Mouse (Mus musculus): ENCODE measurements around the gene Fam198b.

Gene Fam198b

DNA sequence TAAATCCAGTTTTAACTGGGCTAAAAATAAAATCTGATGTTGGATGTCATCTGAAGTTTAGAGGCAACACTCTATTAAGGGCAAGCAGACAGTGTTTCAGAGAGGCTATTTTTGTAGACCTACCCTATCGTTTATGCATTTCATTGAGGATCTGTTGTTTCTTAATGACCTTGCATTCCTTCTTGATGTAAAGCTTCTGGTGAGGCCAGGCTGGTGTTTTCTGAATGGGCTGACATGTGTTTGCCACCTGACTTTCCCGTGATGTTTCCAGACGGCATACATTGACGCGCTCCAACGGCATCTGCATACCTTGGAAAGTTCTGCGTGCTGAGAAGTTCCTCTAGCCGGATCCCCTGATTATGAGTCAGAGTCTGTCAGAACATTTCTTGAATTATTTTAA lies 104.9 kb downstream of the Fam198b start:
- DNase-seq, result no peak

DNA sequence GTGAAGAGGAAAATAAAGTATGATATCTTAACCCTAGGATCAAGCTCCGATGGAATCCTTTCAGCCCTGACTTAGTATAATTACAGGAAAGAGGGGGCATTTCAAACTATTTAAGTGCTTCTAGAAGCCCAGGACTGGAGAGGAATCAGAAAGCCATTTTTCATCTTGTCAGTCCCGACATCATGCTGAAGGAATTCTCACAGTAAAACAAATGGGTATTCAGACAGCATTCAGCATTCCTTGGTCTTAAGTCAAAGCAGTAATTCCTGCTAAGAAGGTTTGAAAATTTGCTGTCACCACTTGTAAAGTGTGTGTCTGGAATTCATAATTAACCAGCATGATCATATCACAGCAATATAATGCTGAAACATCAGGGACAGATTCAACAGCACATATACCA lies 105.6 kb downstream of the Fam198b start:
- no peak for DNase-seq

DNA sequence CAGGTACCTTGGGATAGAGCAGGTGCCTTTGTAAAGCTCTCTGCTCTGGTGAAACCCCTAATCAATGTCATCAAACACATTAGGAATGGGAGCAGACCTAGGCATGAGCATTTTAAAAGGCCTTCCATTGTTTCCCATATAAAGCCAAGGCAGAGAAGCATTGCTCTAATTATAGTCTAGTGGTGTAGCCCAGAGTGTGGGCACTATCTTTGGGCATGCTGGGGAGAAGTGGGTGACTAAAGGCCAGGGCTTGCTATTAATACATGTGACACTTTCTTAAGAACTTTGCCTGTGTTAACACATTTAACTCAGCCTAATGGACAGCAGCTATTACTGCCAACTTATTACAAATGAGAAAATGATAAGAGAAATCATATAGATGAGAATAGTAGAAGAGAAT lies 106.1 kb downstream of the Fam198b start:
- DNase-seq, result no peak

DNA sequence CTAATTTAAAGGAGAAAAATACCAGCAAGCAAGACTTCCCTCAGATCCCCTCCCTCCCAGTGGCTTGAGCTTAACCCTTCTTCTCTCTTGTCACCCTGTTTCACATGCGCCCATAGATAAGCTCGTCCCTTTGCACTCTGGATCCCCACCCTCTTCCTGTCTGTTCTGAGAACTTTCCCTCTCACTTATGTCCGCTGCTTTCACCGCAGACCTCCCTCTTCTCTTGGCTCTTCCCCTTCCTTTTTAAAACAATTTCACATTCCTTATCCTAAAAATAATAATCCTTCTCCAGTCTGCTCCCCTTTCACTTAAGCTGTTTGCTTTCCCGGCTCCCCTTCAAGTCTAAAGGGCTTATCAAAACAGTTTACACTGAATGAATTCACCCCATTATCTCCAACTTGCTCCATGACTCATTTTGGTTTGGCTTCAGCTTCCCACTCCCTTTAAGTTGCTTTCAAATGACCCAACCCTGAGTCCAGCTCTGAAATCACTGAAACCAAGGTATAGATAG lies 109.8 kb downstream of the Fam198b start:
- DNase-seq, result no peak

DNA sequence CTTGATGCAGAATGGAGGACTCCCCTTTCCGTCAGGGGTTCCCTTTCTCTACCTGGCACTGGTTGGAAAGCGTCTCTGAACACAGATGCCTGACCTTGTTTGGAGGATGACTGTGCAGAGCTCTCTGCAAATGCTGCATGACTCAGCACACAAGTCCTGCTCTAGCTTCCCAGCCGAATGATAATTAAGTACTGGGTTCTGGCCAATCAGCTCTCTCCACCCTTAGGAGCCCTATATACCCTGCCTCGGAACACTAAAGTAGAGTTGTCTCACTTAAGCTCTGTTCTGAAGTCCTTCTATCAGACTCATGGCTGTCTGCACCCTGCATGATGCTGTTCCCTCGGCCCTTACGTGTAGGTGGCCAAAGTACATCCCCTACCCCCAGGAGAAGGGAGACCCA lies 111.4 kb downstream of the Fam198b start:
- DNase-seq, result no peak

All from kidney, adult 9 months (tissue).